Mouse (Mus musculus): Measurements from ENCODE around the gene Mst1.

Gene Mst1

DNA sequence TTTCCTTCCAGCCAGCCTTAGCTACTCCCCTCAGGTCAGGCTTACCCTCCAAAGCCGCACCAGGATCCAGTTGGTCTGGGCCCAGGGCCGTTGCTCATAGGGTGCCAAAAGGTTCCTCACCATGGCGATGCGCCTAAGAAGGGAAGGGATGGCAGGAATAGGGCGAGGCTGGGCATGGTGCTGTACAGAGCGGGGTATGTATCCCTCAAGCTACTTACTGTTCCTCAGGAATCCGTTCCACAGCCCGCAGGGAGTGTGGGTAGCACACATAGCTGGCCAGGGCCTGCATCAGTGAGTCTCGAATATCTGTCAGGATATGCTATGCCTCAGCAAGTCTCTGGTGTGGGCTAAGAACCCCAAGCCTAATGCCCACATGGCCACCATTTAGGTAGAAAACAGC, 21.9 kb upstream of the Mst1 start:
- DNase-seq = no peak

DNA sequence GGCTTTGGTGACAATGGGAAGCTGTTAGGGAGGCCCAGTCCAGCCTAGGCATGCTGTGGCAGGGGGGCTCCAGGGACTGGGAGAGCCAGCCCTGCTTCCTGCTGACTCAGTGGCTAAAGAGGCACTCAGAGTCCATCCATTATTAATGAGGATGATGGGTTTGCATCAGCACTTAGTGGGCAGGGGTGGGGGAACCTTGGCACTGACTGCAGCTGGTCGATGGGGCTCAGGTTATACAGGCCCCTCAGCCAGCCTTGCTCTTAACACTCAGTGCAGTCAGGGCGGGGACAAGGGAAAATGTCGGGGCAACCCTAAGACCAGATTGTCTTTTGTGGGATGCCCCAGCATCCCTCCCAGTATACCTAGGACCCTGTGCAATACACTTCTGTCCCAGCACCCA, 18.1 kb upstream of the Mst1 start:
- no peak for DNase-seq

DNA sequence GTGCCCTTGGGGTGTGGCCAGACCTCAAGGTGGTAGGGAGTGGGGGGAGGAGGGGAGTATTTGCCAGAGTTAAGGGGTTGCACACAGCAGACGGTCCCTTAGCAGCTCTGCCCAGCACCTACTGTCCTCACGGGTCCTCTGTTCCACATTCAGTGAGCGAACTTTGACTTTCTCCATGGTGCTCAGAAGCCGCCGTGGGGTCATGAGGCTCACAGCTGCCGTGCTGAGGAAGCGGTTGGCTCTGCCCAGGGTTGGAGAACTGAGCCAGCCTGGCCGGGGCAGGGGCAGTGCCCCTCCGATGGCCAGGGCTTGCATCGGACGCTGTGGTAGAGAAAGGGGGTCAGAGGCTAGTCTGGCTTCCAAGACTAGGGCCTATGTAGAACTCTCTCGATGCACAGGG, 16.9 kb upstream of the Mst1 start:
- no peak for DNase-seq

DNA sequence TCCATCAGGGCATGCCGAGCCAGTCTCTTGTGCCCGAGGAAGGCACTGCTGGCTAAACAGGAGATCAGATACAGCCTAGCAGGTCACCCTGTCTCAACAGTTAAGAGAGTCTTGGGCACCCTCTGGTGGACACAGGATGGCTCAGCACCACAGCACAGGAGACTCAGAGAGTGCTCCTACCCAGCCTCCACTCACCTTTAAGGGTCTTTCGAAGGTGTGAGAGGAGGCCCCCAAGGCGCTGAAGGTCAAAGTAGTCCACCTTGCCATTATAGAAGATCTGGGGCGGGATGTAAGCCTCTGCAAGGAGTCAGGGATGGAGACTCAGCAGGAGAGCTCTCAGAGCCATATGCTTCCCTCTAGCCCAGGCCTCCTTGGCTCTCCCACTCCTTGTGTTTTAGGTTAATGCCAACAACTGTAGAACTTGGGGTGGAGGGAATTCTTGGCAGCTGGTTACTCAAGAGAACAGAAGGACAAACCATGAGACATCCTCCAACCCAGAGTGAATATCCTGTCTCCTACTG, 14.7 kb upstream of the Mst1 start:
- peak; percentile 76 for DNase-seq

DNA sequence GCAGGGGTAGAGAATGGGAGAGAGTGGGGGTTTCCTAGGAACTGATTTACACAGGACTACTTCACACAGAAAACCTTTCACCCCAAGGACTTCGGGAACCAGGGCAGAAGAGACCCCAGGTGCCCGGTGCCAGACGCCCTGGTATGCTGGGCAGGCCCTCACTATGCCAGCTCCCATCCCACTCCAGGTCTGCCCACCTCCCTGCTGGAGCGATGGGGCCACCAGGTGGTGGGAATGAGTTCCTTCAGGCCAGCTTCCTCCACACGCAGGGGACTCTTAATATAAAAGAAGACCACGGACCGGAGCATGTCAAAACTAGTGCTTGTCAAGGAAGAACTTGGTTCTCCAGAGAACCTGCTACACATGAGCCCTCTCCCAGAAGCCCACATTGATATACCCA, 13.0 kb upstream of the Mst1 start:
- DNase-seq = no peak

DNA sequence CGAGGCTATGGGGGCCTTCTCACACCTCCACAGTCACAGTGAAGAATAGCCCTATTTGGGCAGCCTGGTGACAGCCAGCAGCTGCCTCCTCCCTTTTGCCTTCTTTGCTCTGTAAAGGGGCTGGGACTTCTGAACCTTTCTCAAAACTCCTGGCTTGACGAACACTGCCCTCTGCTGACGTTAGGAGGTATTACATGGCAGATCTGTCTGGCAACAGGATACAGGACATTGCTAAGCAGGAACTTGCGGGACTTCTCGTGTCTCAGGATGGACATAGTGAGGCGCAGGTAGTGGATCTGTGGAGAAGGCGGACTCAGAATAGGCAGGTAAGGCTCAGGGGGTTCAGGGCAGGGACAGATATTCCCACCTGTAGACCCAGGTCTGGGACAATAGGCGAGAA, 12.3 kb upstream of the Mst1 start:
- DNase-seq = peak; percentile 91

DNA sequence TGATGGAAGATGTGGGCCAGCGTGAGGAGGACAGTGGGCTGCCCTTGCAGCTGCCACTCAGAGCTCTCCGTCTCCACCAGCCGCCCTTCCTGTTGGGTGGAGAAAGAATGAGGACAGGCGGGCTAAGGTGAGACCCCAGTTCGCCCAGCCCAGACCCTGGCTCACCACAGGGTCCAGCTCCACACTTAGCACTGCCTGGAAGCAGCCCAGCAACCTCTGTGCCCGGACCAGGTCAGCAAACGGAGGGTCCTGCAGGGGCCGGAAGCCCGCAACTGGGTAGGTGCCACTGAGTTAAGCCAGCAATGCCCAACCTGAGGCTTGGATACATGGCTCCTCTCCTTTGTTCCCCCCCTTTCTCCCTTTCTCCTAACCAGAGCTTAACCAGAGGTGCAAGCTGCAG, 11.2 kb upstream of the Mst1 start:
- no peak for DNase-seq

DNA sequence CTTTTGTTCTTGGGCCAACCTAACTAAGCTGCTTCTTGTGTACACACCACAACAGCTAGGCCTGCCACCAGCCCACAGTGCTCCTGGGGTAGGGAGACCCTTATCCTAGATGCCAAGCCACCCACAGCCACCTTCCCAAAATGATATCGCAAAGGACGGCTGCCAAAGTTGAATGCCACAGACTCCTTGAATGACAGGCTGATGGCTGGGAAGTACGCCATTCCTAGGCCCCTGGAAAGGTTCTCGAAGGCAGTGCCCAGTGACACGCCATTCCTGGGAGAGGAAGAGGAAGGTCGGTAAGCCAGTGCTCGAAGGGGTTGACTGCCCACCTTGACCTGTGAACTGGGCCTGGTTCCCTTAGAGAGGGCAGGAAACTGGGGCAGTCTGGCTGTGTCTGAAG, 10.7 kb upstream of the Mst1 start:
- DNase-seq = no peak

DNA sequence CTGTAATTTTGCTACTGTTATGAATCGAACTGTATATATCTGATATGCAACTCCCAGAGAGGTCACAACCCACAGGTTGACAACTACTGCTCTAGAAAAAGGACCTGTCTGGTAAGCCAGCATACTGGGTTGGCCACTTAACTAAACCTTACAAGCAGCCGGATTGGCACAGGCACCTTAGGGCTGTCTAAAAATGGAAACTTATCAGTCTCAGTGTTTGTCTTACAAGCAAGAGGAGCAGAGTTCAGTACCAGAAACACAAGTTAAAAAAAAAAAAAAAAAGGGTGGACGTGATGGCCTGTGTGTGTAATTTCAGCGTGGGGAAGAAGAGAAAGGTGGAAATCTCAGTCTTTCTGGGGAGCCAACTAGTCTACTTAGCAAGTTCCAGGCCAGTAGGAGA, 8.4 kb upstream of the Mst1 start:
- no peak for DNase-seq

DNA sequence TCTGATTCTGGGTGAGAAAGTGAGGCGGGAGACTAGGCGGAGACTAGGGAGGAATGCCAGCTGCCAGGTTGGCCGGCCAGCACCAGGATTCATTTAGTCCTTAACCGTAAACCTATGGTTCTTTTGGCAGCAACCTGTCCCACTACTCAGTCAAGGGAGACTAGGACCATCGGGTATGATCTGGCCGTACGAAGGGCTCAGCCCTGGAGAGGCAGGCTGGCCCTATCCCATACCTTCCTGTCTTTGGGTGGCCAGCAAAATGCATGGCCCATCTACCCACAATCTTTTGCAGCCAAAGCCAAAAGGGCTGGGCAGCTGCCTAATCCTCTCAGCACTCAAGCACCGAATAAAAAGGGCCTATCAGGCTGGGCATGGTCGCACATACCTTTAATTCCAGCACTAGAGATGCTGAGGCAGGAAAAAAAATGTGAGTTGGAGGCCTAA, 7.7 kb upstream of the Mst1 start:
- no peak for DNase-seq

DNA sequence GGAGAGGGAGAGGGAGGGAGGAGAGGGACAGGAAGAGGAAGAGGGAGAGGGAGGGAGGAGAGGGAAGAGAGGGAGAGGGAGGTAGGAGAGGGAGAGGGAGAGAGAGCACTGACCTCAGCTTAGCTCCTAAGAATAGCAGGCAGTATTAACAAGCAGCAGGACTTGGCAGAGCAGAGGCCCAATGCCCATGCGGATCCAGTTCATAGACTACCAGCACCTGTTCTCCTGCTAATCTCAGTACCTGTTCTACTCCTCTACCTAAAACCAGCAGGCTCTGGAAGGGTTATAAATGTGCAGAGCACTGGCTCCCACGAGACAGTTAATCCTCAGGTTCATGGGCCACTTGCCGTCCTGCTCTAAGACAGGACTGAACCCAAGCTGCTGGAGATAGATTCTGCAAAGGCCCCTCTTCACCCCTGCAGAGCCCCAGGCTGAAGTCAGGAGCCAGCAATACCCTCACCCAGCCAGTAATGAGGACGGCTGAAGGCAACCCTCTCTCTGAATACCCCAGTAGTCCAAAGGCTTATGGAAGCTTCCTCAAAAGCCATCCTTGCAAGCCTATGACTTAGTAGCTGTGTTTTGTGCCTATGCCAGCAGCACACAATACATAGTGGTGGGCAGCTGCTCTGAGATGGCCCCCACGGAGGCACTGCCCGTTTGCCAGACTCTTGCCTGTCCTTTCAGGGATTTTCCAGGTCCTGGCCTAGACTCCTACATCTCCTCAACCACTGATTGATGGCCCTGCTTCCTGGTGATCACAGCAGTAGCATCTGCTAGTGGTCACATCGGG, 6.9 kb upstream of the Mst1 start:
- DNase-seq = no peak

DNA sequence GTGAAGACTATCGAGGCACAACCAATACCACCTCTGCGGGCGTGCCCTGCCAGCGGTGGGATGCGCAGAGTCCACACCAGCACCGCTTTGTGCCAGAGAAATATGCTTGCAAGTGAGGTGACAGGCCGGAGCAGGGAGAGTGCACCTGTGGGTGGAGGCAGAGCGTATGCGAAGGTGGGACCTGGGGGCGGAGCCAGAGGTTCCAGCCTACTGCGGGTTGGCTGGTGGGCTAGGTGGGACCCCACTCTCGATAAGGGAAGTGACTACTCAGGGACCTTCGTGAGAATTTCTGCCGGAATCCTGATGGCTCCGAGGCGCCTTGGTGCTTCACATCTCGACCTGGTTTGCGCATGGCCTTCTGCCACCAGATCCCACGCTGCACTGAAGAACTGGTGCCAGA, 2.3 kb downstream of the Mst1 start:
- DNase-seq = no peak

DNA sequence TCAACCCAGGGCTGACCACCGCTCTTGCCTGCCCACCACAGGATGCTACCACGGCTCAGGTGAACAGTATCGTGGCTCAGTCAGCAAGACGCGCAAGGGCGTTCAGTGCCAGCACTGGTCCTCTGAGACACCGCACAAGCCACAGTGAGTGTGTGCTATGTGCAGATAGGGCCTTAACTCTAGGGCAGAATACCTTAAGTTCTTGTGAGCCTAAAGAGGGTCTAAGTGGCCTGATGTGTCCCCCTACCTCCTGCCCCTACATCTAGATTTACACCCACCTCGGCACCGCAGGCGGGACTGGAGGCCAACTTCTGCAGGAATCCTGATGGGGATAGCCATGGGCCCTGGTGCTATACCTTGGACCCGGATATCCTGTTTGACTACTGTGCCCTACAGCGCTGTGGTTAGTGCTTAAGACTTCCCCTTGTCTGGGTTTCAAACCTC, 2.8 kb downstream of the Mst1 start, which contains the start of gene Rnf123:
Gene Rnf123, minus strand, starts transcription at position 359 of the 444 bp plus-strand sequence.
- DNase-seq = no peak

DNA sequence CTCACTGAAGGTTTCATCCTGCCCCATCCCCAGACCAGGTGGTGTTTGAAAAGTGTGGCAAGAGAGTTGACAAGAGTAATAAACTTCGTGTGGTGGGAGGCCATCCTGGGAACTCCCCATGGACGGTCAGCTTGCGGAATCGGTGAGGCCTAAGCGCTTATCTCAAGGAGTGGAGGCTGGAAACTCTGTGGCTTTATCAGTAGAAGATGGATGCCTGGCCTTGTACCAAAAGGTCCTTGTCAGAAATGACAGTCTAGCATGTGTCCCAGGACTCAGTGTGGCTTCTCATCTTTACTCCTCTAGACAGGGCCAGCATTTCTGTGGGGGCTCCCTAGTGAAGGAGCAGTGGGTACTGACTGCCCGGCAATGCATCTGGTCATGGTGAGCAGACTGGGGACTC, 3.3 kb downstream of the Mst1 start:
- DNase-seq = no peak

DNA sequence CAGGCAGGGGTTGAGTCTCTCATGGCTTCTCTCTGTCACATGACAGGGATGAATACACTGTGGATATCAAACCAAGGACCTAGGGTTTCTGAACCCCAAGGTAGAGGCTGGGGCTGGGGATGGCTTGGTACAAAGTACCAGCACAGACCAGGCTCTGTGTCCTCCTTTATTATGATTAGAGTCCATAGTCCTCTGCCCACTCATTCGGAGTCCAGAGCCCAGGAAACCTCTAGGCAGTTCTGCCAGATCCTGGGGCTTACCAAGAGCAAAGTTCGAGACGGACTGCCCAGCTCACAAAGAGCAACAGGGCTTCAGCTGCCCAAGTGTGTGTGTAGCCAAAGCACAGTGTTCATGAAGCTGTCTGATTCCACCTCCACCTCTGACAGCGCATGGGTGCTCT, 5.0 kb downstream of the Mst1 start:
- no peak for DNase-seq

DNA sequence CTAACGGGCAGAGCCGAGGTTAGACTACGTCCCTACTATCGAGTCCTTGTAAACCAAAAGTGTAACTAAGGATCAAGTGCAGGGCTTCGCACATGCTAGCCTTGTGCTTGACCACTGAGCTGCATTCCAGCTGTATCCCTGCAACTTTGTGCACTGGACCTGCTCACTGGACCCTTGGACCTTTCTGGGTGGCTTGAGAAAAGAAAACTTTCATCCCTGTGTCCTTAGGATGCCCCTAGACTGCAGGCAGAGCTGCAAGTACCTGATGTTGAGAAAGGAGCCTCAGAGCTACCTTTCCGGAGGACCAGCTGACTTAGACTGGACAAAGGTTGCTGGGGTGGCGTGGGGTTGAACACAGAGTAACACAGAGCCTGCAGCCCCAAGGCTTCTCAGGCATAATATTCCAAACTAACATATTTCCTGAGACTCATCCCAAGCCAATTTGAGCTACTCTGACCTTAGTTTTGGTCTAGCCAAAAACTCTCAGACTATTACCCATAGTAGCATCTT, 10.4 kb downstream of the Mst1 start:
- peak; percentile 47 for DNase-seq

DNA sequence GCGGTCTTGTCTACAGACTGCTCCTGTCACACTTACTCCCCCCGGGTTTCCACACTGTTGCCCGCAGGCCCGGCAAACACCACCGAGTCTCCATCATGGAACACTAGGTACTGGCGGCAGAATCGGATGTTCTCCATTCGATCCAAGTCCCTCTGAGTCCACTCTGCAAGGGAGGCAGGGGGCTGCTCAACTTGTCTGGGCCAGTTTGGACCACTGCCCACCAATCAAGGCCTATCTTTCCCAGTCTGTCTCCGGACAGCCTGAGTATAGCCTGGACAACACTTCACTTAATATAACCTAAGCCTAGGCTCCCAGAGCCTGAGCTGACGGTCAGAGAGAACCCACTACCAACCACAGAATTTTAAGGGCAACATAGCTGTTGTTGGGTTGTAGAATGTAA, 13.3 kb downstream of the Mst1 start:
- no peak for DNase-seq

DNA sequence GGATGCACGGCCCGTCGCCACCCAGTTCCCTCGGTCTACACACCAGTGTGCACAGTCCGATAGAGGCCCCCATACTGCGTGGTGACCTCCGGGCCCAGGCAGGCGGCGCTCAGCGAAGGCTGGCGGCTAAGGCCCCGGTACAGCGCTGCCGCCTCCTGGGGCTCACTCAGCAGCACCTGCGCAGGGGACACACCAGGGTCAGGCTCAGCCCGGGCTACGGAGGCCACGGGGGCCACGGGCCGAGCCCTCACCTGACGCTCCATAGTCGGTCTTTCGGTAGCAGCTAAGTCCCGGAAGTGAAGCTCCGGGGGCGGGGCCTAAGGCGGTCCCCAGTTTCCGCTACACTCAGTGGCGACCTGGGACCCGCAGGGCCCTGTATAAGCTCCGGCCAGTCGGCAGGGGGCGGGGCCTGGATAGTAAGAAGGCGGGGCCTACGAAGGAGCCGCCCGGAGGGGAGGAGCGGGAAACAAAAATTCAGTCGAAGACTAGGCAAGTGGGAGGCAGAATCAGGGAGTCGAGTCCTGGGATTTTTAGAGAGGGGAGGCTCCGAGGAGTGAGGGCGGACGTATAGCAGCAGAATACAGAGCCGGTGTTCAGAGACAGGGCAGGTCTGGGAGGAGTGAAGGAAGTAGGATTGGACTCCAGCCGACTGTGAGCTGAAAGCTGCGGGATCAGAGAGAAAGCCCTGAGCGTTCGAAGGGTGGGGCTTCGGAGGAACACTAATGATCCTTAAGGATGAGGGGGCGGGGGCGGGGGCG, 14.1 kb downstream of the Mst1 start, which contains the start of gene Apeh:
Gene Apeh, minus strand, starts transcription at position 423 of the 758 bp plus-strand sequence.
- peak; percentile 99 for DNase-seq

DNA sequence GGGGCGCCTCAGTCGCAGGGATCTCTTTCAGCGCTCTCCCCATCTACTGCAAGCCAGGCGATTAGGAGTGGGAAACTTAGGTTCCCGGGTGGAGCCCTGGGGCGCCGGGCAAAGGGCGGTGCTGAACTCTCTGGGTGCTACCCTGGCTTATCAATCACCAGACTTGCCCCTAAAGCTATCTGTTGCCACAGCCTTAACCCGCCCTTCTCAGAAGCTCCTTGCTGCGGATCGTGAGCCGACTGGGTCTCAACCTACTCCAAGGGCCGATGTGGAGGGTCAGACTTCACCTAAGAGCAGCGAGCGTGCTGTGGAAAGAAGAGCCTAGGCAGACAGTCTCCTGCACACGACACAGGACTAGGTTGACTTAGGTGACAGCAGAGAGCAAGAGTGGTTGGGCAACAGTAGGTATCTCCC, 14.8 kb downstream of the Mst1 start:
- no peak for DNase-seq

DNA sequence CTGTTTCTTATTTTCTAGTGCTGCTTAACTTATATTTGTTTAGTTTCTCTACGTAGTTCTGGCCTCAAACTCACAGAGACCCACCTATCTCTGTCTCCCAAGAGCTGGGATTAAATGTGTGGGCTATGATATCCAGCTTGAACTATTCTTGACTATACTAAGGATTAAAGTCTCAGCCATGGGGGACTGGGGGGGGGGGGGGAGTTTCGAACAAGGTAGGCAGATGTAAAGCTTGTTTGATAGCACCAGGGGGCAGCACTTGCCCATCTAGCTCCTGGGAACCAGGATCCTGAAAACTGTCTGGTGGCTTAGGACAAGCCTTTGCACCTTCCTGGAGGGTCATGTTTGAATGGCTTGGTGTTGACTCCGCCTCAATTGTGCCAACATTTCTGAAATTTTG, 15.3 kb downstream of the Mst1 start:
- DNase-seq = peak; percentile 80

DNA sequence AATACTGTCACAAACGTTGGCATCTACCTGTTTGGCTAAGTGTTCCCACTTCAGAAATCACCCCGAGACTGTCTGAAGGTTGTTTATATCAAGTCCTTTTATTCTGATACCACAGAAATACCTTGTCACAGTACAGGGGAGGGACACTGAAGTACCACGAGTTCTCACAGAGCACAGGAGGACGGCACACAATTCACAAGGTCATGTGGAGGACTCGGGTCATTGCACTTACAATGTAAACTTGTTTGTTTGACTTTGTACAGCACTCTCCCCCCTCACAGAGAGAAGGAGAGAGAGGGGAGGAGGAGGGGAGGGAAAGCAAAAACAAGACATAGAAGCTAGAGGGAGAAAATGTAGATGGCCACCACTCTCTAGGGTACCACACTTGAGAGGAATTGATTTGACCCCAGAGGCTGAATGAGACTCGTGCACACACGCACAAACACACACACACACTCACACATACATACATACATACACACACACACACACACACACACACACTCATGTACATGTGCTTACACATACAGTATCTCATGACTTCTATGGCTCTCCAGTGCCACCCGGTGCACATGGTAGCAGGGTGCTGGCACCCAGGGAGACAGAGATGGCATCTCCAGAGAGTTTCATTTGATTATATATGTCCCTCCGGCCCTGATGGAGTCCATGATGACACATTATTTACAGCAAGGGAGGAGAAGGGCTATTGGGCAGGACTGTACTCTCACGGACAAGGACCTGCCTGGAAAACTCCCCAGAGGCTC, 15.9 kb downstream of the Mst1 start:
- no peak for DNase-seq

DNA sequence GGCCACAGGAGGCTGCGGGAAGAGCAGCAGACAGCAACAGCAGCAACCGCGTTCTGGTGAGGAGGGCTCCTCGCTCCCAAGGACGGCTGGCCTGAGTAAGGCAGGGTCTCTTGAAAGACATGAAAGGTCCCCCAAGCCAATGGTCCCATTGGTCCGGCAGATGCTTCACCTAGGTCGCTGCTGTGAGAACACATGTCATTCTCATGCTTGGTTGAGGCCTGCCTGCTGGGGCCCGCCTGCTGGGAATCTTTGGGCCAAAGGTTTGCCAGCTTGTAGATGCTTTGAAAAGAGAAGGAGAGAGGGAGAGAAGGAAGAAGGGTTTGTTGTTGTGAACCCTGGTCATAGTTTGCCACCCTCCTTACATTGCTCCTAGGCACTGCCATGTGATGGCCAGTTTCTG, 19.4 kb downstream of the Mst1 start:
- no peak for DNase-seq
